Comparison of ENCODE assay signal across 31 mouse cellular contexts in genomic region chr5:138692936-138693570, GRCm38 (mm10).
DNase-seq lines count a peak whose midpoint lies in the region; ATAC-seq lines count a peak whose summit lies in the region.
"Had no signal": no experiment of that assay in that cellular context is flagged by ENCODE, and none has a peak within 500 bp of the region (broad histone marks: within the 10 kb centered on the region; RNA-seq: fewer than 3 reads in every experiment).

No protein-coding gene starts in this region.

- H3K36me3 ChIP-seq in neural tube, embryonic 15.5 days = no peaks in the 10 kb centered on the region
- H3K36me3 ChIP-seq: embryonic facial prominence, embryonic 15.5 days; hindbrain, embryonic 10.5 days; hindbrain, embryonic 13.5 days; intestine, embryonic 15.5 days had no signal

- no peak overlapping the region for H3K4me3 ChIP-seq in neural tube, embryonic 15.5 days (replicated peaks)
- H3K4me3 ChIP-seq: embryonic facial prominence, embryonic 15.5 days; gastrocnemius, adult 2 months; hindbrain, embryonic 10.5 days; hindbrain, embryonic 13.5 days; intestine, embryonic 15.5 days had no signal

- no peak overlapping the region for H3K9ac ChIP-seq in neural tube, embryonic 15.5 days (replicated peaks)
- H3K9ac ChIP-seq: embryonic facial prominence, embryonic 15.5 days; forebrain, postnatal 0 days; hindbrain, embryonic 13.5 days; intestine, embryonic 15.5 days had no signal

- H3K27ac ChIP-seq in neural tube, embryonic 15.5 days (replicated peaks) = no peak overlapping the region
- H3K27ac ChIP-seq: embryonic facial prominence, embryonic 15.5 days; hindbrain, embryonic 10.5 days; hindbrain, embryonic 13.5 days; intestine, embryonic 15.5 days had no signal

- H3K4me1 ChIP-seq in neural tube, embryonic 15.5 days = no peaks in the 10 kb centered on the region
- H3K4me1 ChIP-seq: hindbrain, embryonic 13.5 days had no signal

- no peak overlapping the region for H3K4me2 ChIP-seq in neural tube, embryonic 15.5 days
- H3K4me2 ChIP-seq: embryonic facial prominence, embryonic 15.5 days; heart, embryonic 11.5 days; hindbrain, embryonic 13.5 days; intestine, embryonic 15.5 days had no signal

- H3K9me3 ChIP-seq in neural tube, embryonic 15.5 days (replicated peaks) = no peaks in the 10 kb centered on the region
- H3K9me3 ChIP-seq: embryonic facial prominence, embryonic 15.5 days; hindbrain, embryonic 10.5 days; hindbrain, embryonic 13.5 days; intestine, embryonic 15.5 days had no signal

- no peak for ATAC-seq in neural tube, embryonic 15.5 days (ENCODE audit: low FRiP score)
- ATAC-seq: activated CD4-positive, CD25-positive, alpha-beta regulatory T cell, adult 4 months; forebrain, embryonic 14.5 days; forebrain, postnatal 0 days; hindbrain, embryonic 16.5 days; intestine, embryonic 15.5 days; Patski had no signal

- DNase-seq in 3T3-L1 (ENCODE audit: low read depth, low spot score) = peak; percentile 71
- DNase-seq in 416B (ENCODE audit: low read depth) = peak; percentile 25
- DNase-seq in NIH3T3 (ENCODE audit: low read depth) = peak; percentile 62
- DNase-seq in adipocyte (ENCODE audit: low spot score) = peak; percentile 40
- no peak for DNase-seq in urinary bladder, postnatal 36 days (ENCODE audit: low spot score in 2 of 2)
- DNase-seq in lung, postnatal 10 days = no peak
- DNase-seq in c-Kit-positive CD71-positive TER-119-positive erythroid progenitor cells, embryonic 14.5 days (ENCODE audit: low spot score) = no peak
- DNase-seq: adrenal gland, postnatal 10 days; adrenal gland, postnatal 36 days; B cell, adult 2 months; cerebellum, adult 11 months; cerebellum, adult 2 months; cerebellum, adult 9-11 months; cerebellum, postnatal 25 days; embryo, embryonic 11 days; forebrain, postnatal 0 days; gastrocnemius, adult 2 months; gastrocnemius, postnatal 14 days; heart, adult 11 months; kidney, adult 11 months had no signal

- H3K27me3 ChIP-seq in neural tube, embryonic 15.5 days (replicated peaks) = no peaks in the 10 kb centered on the region
- H3K27me3 ChIP-seq: CH12.LX; embryonic facial prominence, embryonic 15.5 days; hindbrain, embryonic 13.5 days; intestine, embryonic 15.5 days; Patski had no signal

Comparison
In these comparisons a context has a peak if more than half of its experiments do, and no peak if none do; other contexts are left out.
1. DNase-seq: peak in 3T3-L1 (single experiment), 416B (single experiment), NIH3T3 (single experiment) and adipocyte (single experiment); none in urinary bladder, postnatal 36 days (0 of 2), lung, postnatal 10 days (single experiment) and c-Kit-positive CD71-positive TER-119-positive erythroid progenitor cells, embryonic 14.5 days (single experiment).